In genomic region chr10:117299901-117300520, GRCm38 (mm10) we compare ENCODE assay signal across 31 mouse cellular contexts. TPM values are rescaled to one million over a fixed set of nuclear protein-coding genes. Genes with fewer than 3 reads are reported as not detected.
DNase-seq lines count a peak whose midpoint lies in the region; ATAC-seq and TF ChIP-seq lines count a peak whose summit lies in the region.
"Had no signal": no experiment of that assay in that cellular context is flagged by ENCODE, and none has a peak within 500 bp of the region (broad histone marks: within the 10 kb centered on the region; RNA-seq: fewer than 3 reads in every experiment).

No protein-coding gene starts in this region.

- peak; percentile 78 for DNase-seq in heart, adult 11 months
- no peak for DNase-seq in heart, postnatal 36 days
- DNase-seq in liver, embryonic 11.5 days (ENCODE audit: low spot score) = no peak
- peak; percentile 6 for DNase-seq in yolk sac, embryonic 10.5 days (ENCODE audit: low spot score)
- no peak for DNase-seq in left cerebral cortex, postnatal 36 days (ENCODE audit: low spot score in 2 of 2)
- no peak for DNase-seq in layer of hippocampus, adult 18-20 months (ENCODE audit: low spot score in 2 of 2)
- DNase-seq: adrenal gland, adult 8-10 months; adrenal gland, postnatal 25 days; B cell, adult 2 months; cerebellum, adult 11 months; cerebellum, adult 2 months; cerebellum, postnatal 10 days; cerebellum, postnatal 36 days; embryo, embryonic 11 days; gastrocnemius, postnatal 10 days; heart, adult 18-20 months; heart, postnatal 14 days had no signal

- no peaks in the 10 kb centered on the region for H3K27me3 ChIP-seq in liver, embryonic 12.5 days (replicated peaks)
- no peaks in the 10 kb centered on the region for H3K27me3 ChIP-seq in liver, embryonic 11.5 days (replicated peaks; ENCODE audit: control insufficient read depth, insufficient read depth, low read length)
- H3K27me3 ChIP-seq: CH12.LX; embryonic facial prominence, embryonic 13.5 days; forebrain, embryonic 12.5 days; forebrain, embryonic 15.5 days; hindbrain, embryonic 13.5 days had no signal

- H3K9ac ChIP-seq in liver, embryonic 12.5 days = no peak overlapping the region
- H3K9ac ChIP-seq in liver, embryonic 11.5 days (ENCODE audit: low read depth, low read length) = no peak overlapping the region
- H3K9ac ChIP-seq: embryonic facial prominence, embryonic 13.5 days; forebrain, embryonic 12.5 days; forebrain, embryonic 15.5 days; heart, embryonic 13.5 days; hindbrain, embryonic 13.5 days had no signal

- no peaks in the 10 kb centered on the region for H3K9me3 ChIP-seq in liver, embryonic 12.5 days (replicated peaks)
- no peaks in the 10 kb centered on the region for H3K9me3 ChIP-seq in liver, embryonic 11.5 days (ENCODE audit: control insufficient read depth, low read length)
- H3K9me3 ChIP-seq: embryonic facial prominence, embryonic 10.5 days; embryonic facial prominence, embryonic 13.5 days; forebrain, embryonic 12.5 days; forebrain, embryonic 15.5 days; heart, embryonic 13.5 days; hindbrain, embryonic 10.5 days; hindbrain, embryonic 13.5 days had no signal

- H3K27ac ChIP-seq in liver, embryonic 12.5 days = no peak overlapping the region
- no peak overlapping the region for H3K27ac ChIP-seq in liver, embryonic 11.5 days (ENCODE audit: low read depth, low read length)
- peak overlapping the region; percentile 100 for H3K27ac ChIP-seq in bone marrow macrophage, adult 2 months (ENCODE audit: insufficient read depth, low read depth, low read length)
- H3K27ac ChIP-seq: embryonic facial prominence, embryonic 10.5 days; embryonic facial prominence, embryonic 13.5 days; forebrain, embryonic 12.5 days; forebrain, embryonic 15.5 days; heart, embryonic 13.5 days; hindbrain, embryonic 10.5 days; hindbrain, embryonic 13.5 days had no signal

- peaks cover 5% of the 10 kb centered on the region; the same call in 1 of the 2 replicates for H3K4me1 ChIP-seq in liver, embryonic 12.5 days
- no peaks in the 10 kb centered on the region for H3K4me1 ChIP-seq in liver, embryonic 11.5 days (replicated peaks; ENCODE audit: control insufficient read depth, insufficient read depth, low read length)
- H3K4me1 ChIP-seq in bone marrow macrophage, adult 2 months (ENCODE audit: control insufficient read depth, insufficient read depth, low read length) = peaks cover 80% of the 10 kb centered on the region
- H3K4me1 ChIP-seq: embryonic facial prominence, embryonic 10.5 days; embryonic facial prominence, embryonic 13.5 days; forebrain, embryonic 12.5 days; forebrain, embryonic 15.5 days; heart, embryonic 13.5 days; hindbrain, embryonic 10.5 days; hindbrain, embryonic 13.5 days had no signal

- H3K36me3 ChIP-seq in liver, embryonic 12.5 days = no peaks in the 10 kb centered on the region
- H3K36me3 ChIP-seq in liver, embryonic 11.5 days (ENCODE audit: control insufficient read depth, insufficient read depth, low read length) = no peaks in the 10 kb centered on the region
- H3K36me3 ChIP-seq: embryonic facial prominence, embryonic 10.5 days; embryonic facial prominence, embryonic 13.5 days; forebrain, embryonic 12.5 days; forebrain, embryonic 15.5 days; heart, embryonic 13.5 days; hindbrain, embryonic 10.5 days; hindbrain, embryonic 13.5 days had no signal

- ATAC-seq in liver, embryonic 12.5 days = peak; percentile 47; the same call in 1 of the 2 replicates
- no peak; the same call in 1 of the 2 replicates for ATAC-seq in liver, embryonic 11.5 days (replicated peaks; ENCODE audit: low FRiP score)
- ATAC-seq: activated CD4-positive, CD25-positive, alpha-beta regulatory T cell, adult 4 months; forebrain, embryonic 15.5 days; hindbrain, embryonic 16.5 days; intestine, postnatal 0 days had no signal

- intact Hi-C loops in heart, postnatal 36 days (cut with DNase I) = no loop called here
- intact Hi-C loops in left cerebral cortex, postnatal 36 days (cut with DNase I) = no loop called here

- H3K4me2 ChIP-seq in liver, embryonic 12.5 days = no peak overlapping the region
- H3K4me2 ChIP-seq in liver, embryonic 11.5 days = no peak overlapping the region
- H3K4me2 ChIP-seq: embryonic facial prominence, embryonic 13.5 days; forebrain, embryonic 12.5 days; forebrain, embryonic 15.5 days; heart, embryonic 13.5 days; hindbrain, embryonic 13.5 days had no signal

- TF ChIP-seq POLR2A in bone marrow macrophage, adult 2 months (IDR thresholded peaks at IDR 0.05; ENCODE audit: borderline replicate concordance, low read depth, low read length) = no peak

- TF ChIP-seq CTCF in bone marrow macrophage, adult 2 months (IDR thresholded peaks at IDR 0.05; ENCODE audit: low read depth, low read length) = no peak

- WGBS in liver, embryonic 12.5 days (ENCODE audit: insufficient replicate concordance) = 41% methylated on average over 5 of the region's 5 CpGs
- 48% methylated on average over 5 of the region's 5 CpGs for WGBS in liver, embryonic 11.5 days

- no peak overlapping the region for H3K4me3 ChIP-seq in liver, embryonic 12.5 days
- H3K4me3 ChIP-seq in liver, embryonic 11.5 days (ENCODE audit: low read depth, low read length) = no peak overlapping the region
- H3K4me3 ChIP-seq in bone marrow macrophage, adult 2 months (ENCODE audit: insufficient read depth, low read length) = no peak overlapping the region
- H3K4me3 ChIP-seq: embryonic facial prominence, embryonic 10.5 days; embryonic facial prominence, embryonic 13.5 days; erythroblast, embryonic 14.5 days; forebrain, embryonic 12.5 days; forebrain, embryonic 15.5 days; heart, embryonic 13.5 days; hindbrain, embryonic 10.5 days; hindbrain, embryonic 13.5 days had no signal

RNA-seq across cellular contexts. Expression of gene Lyz1, which starts 7.3 kb away (rescaled TPM):
- total RNA-seq in heart, postnatal 36 days (2021) = 10 to 100 TPM; 14.0 to 16.1 TPM
- polyA plus RNA-seq in liver, embryonic 12.5 days (2016; fragmentation: Nextera tagmentation; extraction: Ambion mirVana) = not detected in 2 replicates
- not detected in 2 replicates for polyA plus RNA-seq in liver, embryonic 11.5 days (2014; fragmentation: Nextera tagmentation; extraction: Ambion mirVana)
- polyA plus RNA-seq in bone marrow macrophage, adult 2 months (2012; ENCODE audit: insufficient read depth, insufficient read length, missing spikeins) = 90.7 and 94.4 TPM in 2 replicates
- total RNA-seq in left cerebral cortex, postnatal 36 days (2021) = 1 to 10 TPM; 1.5 to 1.7 TPM
- 1 to 10 TPM; 1.6 to 2.6 TPM for total RNA-seq in layer of hippocampus, adult 18-20 months (2021)
- total RNA-seq: CH12.LX had no signal
- polyA plus RNA-seq: embryonic facial prominence, embryonic 10.5 days; embryonic facial prominence, embryonic 13.5 days; erythroblast, embryonic 14.5 days; forebrain, embryonic 12.5 days; forebrain, embryonic 15.5 days; hindbrain, embryonic 10.5 days; hindbrain, embryonic 13.5 days; hindbrain, embryonic 16.5 days had no signal

RNA-seq across cellular contexts. Expression of gene Lyz2, which starts 17.9 kb away (rescaled TPM):
- 100 to 1,000 TPM; 148 to 201 TPM for total RNA-seq in heart, postnatal 36 days (2021)
- 115 and 120 TPM in 2 replicates for polyA plus RNA-seq in liver, embryonic 12.5 days (2016; fragmentation: Nextera tagmentation; extraction: Ambion mirVana)
- 86.2 and 92.6 TPM in 2 replicates for polyA plus RNA-seq in liver, embryonic 11.5 days (2014; fragmentation: Nextera tagmentation; extraction: Ambion mirVana)
- polyA plus RNA-seq in bone marrow macrophage, adult 2 months (2012; ENCODE audit: insufficient read depth, insufficient read length, missing spikeins) = 36,853 and 37,625 TPM in 2 replicates
- total RNA-seq in left cerebral cortex, postnatal 36 days (2021) = 10 to 100 TPM; 12.1 to 14.4 TPM
- total RNA-seq in layer of hippocampus, adult 18-20 months (2021) = 10 to 100 TPM; 14.0 to 18.7 TPM

Comparison
In these comparisons a context has a peak if more than half of its experiments do, and no peak if none do; other contexts are left out.
1. DNase-seq: peak in heart, adult 11 months (single experiment) and yolk sac, embryonic 10.5 days (single experiment); none in heart, postnatal 36 days (0 of 2), liver, embryonic 11.5 days (single experiment), left cerebral cortex, postnatal 36 days (0 of 2) and layer of hippocampus, adult 18-20 months (0 of 2).
2. RNA of gene Lyz1, which starts 7.3 kb away (total RNA-seq): 14.0 to 16.1 TPM in heart, postnatal 36 days; 1.6 to 2.6 TPM in layer of hippocampus, adult 18-20 months and 1.5 to 1.7 TPM in left cerebral cortex, postnatal 36 days; every median in the first group is over 4 times any median in the second.
3. RNA of gene Lyz2, which starts 17.9 kb away (total RNA-seq): 148 to 201 TPM in heart, postnatal 36 days; 14.0 to 18.7 TPM in layer of hippocampus, adult 18-20 months and 12.1 to 14.4 TPM in left cerebral cortex, postnatal 36 days; every median in the first group is over 4 times any median in the second.